Mouse (Mus musculus): ENCODE measurements around the gene Krtap1-4. TPM values are rescaled to one million over a fixed set of nuclear protein-coding genes. Genes with fewer than 3 reads are reported as not detected.

Gene Krtap1-4
- total RNA-seq, 2 experiments from 2014 or later = not detected

DNA sequence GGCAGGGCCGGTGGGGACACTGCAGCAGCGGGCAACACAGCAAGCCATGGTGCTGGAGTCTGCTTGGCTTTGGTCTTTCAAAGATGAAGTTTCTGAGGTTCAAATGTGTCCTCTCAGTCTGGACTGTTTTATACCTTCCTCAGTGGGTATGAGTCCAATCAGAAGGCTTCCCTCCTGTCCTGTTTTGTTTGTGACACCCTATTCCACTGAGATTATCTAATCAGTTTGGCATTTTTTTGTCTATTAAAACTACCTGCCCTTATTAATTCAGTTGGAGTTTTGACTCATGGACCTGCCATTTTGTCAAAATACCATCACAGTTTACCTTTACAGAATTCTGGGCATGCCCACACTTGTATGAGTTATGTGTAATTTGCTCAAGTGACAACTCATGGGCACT lies 26.7 kb downstream of the Krtap1-4 start, which contains the start of gene Krtap3-2:
Krtap3-2 (minus strand) TSS at position 101 of the 400 bp plus-strand sequence.
- intact Hi-C loops (cut with DNase I) = no loop called here

DNA sequence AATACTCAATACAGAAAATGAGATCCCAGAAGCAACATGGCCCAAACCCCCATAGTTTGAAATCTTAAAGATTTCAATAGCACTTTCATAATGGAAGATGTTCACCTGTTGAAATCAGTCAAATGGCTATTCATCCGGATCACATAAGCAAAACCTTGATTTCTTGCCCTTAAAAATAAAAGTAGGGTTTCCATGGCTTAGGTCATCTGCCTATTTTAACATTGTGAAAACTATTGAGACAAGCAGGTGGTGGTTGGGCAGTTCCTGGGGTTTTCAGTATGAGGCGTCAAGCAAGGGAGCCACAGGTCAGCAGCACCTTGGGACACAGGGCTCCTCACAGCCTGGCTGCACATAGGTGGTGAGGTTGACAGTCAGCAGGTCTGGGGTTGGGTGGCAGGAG lies 27.3 kb downstream of the Krtap1-4 start:
- DNase-seq (ENCODE audit: low spot score) = no peak
- intact Hi-C loops (cut with DNase I) = no loop called here

More for the DNA sequence above, 26.7 kb downstream of the Krtap1-4 start, which contains the start of gene Krtap3-2:
- DNase-seq (ENCODE audit: low spot score) = no peak

DNA sequence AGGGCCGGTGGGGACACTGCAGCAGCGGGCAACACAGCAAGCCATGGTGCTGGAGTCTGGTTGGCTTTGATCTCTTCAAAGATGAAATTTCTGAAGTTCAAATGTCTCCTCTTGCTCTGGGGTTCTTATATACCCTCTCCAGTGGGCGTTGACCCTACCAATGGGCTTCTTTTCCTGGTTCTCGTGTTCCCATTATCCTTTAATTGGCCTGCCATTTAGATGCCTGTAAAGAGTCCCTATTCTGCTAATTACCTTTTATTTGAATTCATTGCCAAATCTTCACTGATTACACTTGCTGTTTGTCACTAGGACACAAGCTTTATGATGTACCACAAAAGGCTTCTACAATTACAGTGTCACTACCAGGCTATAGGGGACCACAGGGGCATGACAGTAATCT lies 32.7 kb downstream of the Krtap1-4 start, which contains the start of gene Krtap3-3:
Krtap3-3 (minus strand) TSS at position 101 of the 400 bp plus-strand sequence.
- no peak for DNase-seq (ENCODE audit: low spot score)
- intact Hi-C loops (cut with DNase I) = no loop called here

DNA sequence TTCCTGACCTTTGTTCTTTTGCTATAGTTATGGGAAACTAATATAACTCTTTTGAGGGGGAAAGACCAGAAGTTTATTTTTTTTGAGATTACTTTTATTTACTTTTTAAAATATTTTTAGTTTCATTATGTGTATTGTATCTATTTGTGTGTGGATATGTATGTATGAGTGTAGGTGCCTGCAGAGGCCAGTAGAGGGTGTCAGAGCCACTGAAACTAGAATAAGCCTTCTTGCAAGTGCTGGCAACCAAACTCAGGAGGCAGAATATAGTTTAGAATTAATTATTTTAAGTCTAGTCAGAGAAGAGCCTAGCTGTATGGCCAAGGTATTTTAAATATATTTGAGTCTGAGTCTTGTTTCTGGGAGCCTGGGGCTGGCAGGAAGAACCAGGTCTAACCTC lies 35.6 kb downstream of the Krtap1-4 start:
- no peak for DNase-seq (ENCODE audit: low spot score)
- intact Hi-C loops (cut with DNase I) = no loop called here

DNA sequence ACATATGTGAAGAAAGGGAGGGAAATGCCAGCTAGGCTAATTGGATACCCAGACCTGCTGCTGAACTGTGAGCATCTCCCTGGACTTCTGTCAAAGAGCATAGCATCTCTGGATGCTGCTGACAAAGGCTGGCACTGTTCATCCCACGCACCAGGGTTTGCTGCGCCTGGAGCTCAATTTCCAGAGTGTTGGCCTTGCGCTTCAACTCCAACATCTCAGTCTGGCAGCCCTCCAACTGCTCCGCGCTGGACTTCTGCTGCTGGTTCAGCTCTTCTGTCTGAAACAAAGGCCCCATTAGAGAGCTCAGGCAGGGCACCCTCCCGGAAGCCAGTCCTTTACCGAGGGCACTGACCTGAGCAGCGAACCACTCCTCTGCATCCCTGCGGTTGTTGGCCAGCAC lies 43.7 kb downstream of the Krtap1-4 start:
- intact Hi-C loops (cut with DNase I) = no loop called here
- DNase-seq (ENCODE audit: low spot score) = no peak

Other genes with a start within 250 kb of the Krtap1-4 start
- not detected for gene Krt26, start 245.7 kb downstream of the Krtap1-4 start, total RNA-seq (2021)
- gene Krt27, start 232.6 kb downstream of the Krtap1-4 start, total RNA-seq (2021) = not detected
- gene Krt28, start 208.8 kb downstream of the Krtap1-4 start, total RNA-seq (2021) = not detected
- gene Krt10, start 194.3 kb downstream of the Krtap1-4 start, total RNA-seq (2021) = 1 to 10 TPM; 5.3 to 5.5 TPM
- not detected for gene Krt12, start 161.4 kb downstream of the Krtap1-4 start, total RNA-seq (2021)
- gene Krt20, start 145.5 kb downstream of the Krtap1-4 start, total RNA-seq (2021) = not detected
- not detected for gene Krt23, start 90.5 kb downstream of the Krtap1-4 start, total RNA-seq (2021)
- gene Krt39, start 62.3 kb downstream of the Krtap1-4 start, total RNA-seq (2021) = not detected
- not detected for gene Krt40, start 40.5 kb downstream of the Krtap1-4 start, total RNA-seq (2021)
- not detected for gene Krtap3-3, start 32.8 kb downstream of the Krtap1-4 start, total RNA-seq (2021)
- not detected for gene Krtap3-2, start 26.8 kb downstream of the Krtap1-4 start, total RNA-seq (2021)
- not detected for gene Gm11939, start 24.2 kb downstream of the Krtap1-4 start, total RNA-seq (2021)
- not detected for gene Krtap3-1, start 17.0 kb downstream of the Krtap1-4 start, total RNA-seq (2021)
- gene Krtap1-5, start 2.6 kb downstream of the Krtap1-4 start, total RNA-seq (2021) = not detected
- not detected for gene Krtap1-3, start 7.7 kb upstream of the Krtap1-4 start, total RNA-seq (2021)
- gene Krtap9-3, start 14.5 kb upstream of the Krtap1-4 start, total RNA-seq (2021) = not detected
- not detected for gene Gm11938, start 19.7 kb upstream of the Krtap1-4 start, total RNA-seq (2021)
- gene Gm11937, start 26.5 kb upstream of the Krtap1-4 start, total RNA-seq (2021) = not detected
- not detected for gene Krtap2-4, start 31.2 kb upstream of the Krtap1-4 start, total RNA-seq (2021)
- gene Gm11562, start 36.8 kb upstream of the Krtap1-4 start, total RNA-seq (2021) = not detected
- gene Krtap4-1, start 44.6 kb upstream of the Krtap1-4 start, total RNA-seq (2021) = not detected
- gene Krtap4-2, start 51.4 kb upstream of the Krtap1-4 start, total RNA-seq (2021) = not detected
- gene Krtap4-7, start 60.4 kb upstream of the Krtap1-4 start, total RNA-seq (2021) = not detected
- not detected for gene Gm11555, start 66.6 kb upstream of the Krtap1-4 start, total RNA-seq (2021)
- not detected for gene Gm11563, start 75.3 kb upstream of the Krtap1-4 start, total RNA-seq (2021)
- not detected for gene Krtap4-6, start 82.3 kb upstream of the Krtap1-4 start, total RNA-seq (2021)
- gene Gm14190, start 107.1 kb upstream of the Krtap1-4 start, total RNA-seq (2021) = not detected
- not detected for gene Gm14180, start 150.6 kb upstream of the Krtap1-4 start, total RNA-seq (2021)
- not detected for gene Gm11595, start 189.3 kb upstream of the Krtap1-4 start, total RNA-seq (2021)
- gene Krtap4-8, start 197.1 kb upstream of the Krtap1-4 start, total RNA-seq (2021) = not detected
- not detected for gene Krtap4-9, start 201.5 kb upstream of the Krtap1-4 start, total RNA-seq (2021)
- gene Gm11596, start 209.8 kb upstream of the Krtap1-4 start, total RNA-seq (2021) = not detected
- gene Gm11569, start 215.3 kb upstream of the Krtap1-4 start, total RNA-seq (2021) = not detected
- not detected for gene Gm11554, start 220.8 kb upstream of the Krtap1-4 start, total RNA-seq (2021)
- not detected for gene Krtap4-13, start 226.2 kb upstream of the Krtap1-4 start, total RNA-seq (2021)
- gene Gm11564, start 232.0 kb upstream of the Krtap1-4 start, total RNA-seq (2021) = not detected

Measured in heart, postnatal 25 days (tissue).